Mouse (Mus musculus): ENCODE results near the gene Rasgrp1. TPM values are rescaled to one million over a fixed set of nuclear protein-coding genes. Genes with fewer than 3 reads are reported as not detected.

Rasgrp1 gene
- polyA plus RNA-seq (2017; shearing (Covaris generic)) = 252 TPM

GRCm38 (mm10) chr2:117342547-117343239 lies at the start of gene Rasgrp1:
Rasgrp1 (minus strand) TSS chr2:117343001.

GRCm38 (mm10) chr2:117249255-117250000 lies 93.4 kb downstream of the Rasgrp1 start, which contains the start of gene Fam98b:
Fam98b (plus strand) TSS chr2:117249739.

Other genes starting within 250 kb of the Rasgrp1 start
- 3.6 TPM for gene Spred1, start 221.6 kb downstream of the Rasgrp1 start, polyA plus RNA-seq (2017; shearing (Covaris generic))
- 2.6 TPM for gene Fam98b, start 93.3 kb downstream of the Rasgrp1 start, polyA plus RNA-seq (2017; shearing (Covaris generic))